Mouse (Mus musculus): ENCODE results near the gene Ss18l1. TPM values are rescaled to one million over a fixed set of nuclear protein-coding genes. Genes with fewer than 3 reads are reported as not detected.
A peak's percentile ranks its signal among the peaks of the same experiment; 100 is the strongest.

Ss18l1 gene
- polyA plus RNA-seq, 1 experiment from 2014 or later, result 4.3 TPM

- H3K4me1 ChIP-seq (ENCODE audit: control insufficient read depth, insufficient read depth, low read length), result peaks cover 6% of the 10 kb centered on the region
Measured at GRCm38 (mm10) chr2:180047980-180048635, 5.8 kb downstream of the Ss18l1 start.

GRCm38 (mm10) chr2:180050986-180051385 lies 8.7 kb downstream of the Ss18l1 start:
- Histone ChIP-seq H3K4me1 (ENCODE audit: control insufficient read depth, insufficient read depth, low read length) (no peaks in the 10 kb centered on the region), H3K4me3 (replicated peaks; ENCODE audit: low read length) (no peak overlapping the region), H3K27me3 (ENCODE audit: control insufficient read depth, insufficient read depth, low read length) (no peaks in the 10 kb centered on the region), H3K9me3 (replicated peaks; ENCODE audit: control insufficient read depth, low read length) (no peaks in the 10 kb centered on the region), H3K9ac (ENCODE audit: low read length) (no peak overlapping the region), H3K4me2 (ENCODE audit: low read depth, low read length) (no peak overlapping the region), H3K27ac (ENCODE audit: low read length) (no peak overlapping the region), H3K36me3 (ENCODE audit: control insufficient read depth, insufficient read depth, low read length) (no peaks in the 10 kb centered on the region; the same call in 1 of the 2 replicates)
- peak; percentile 76 for ATAC-seq (ENCODE audit: insufficient read depth, low FRiP score)
- WGBS, result 21% methylated on average over 5 of the region's 5 CpGs

More at GRCm38 (mm10) chr2:180047980-180048635, 5.8 kb downstream of the Ss18l1 start:
- Histone ChIP-seq H3K9me3 (replicated peaks; ENCODE audit: control insufficient read depth, low read length) (no peaks in the 10 kb centered on the region), H3K4me2 (ENCODE audit: low read depth, low read length) (no peak overlapping the region), H3K4me3 (replicated peaks; ENCODE audit: low read length) (no peak overlapping the region), H3K36me3 (ENCODE audit: control insufficient read depth, insufficient read depth, low read length) (no peaks in the 10 kb centered on the region), H3K27me3 (ENCODE audit: control insufficient read depth, insufficient read depth, low read length) (no peaks in the 10 kb centered on the region), H3K27ac (ENCODE audit: low read length) (no peak overlapping the region), H3K9ac (ENCODE audit: low read length) (no peak overlapping the region)
- ATAC-seq (ENCODE audit: insufficient read depth, low FRiP score), result no peak
- 92% methylated on average over 18 of the region's 18 CpGs for WGBS

- H3K4me2 ChIP-seq (ENCODE audit: low read depth, low read length), result no peak overlapping the region
- no peak overlapping the region for H3K4me3 ChIP-seq (replicated peaks; ENCODE audit: low read length)
- H3K9ac ChIP-seq (ENCODE audit: low read length), result no peak overlapping the region
- H3K36me3 ChIP-seq (ENCODE audit: control insufficient read depth, insufficient read depth, low read length), result no peaks in the 10 kb centered on the region; the same call in 1 of the 2 replicates
- H3K4me1 ChIP-seq (ENCODE audit: control insufficient read depth, insufficient read depth, low read length), result no peaks in the 10 kb centered on the region
- ATAC-seq (ENCODE audit: insufficient read depth, low FRiP score), result no peak
- H3K9me3 ChIP-seq (replicated peaks; ENCODE audit: control insufficient read depth, low read length), result no peaks in the 10 kb centered on the region
- H3K27me3 ChIP-seq (ENCODE audit: control insufficient read depth, insufficient read depth, low read length), result no peaks in the 10 kb centered on the region
- WGBS, result 89% methylated on average over 14 of the region's 14 CpGs
- H3K27ac ChIP-seq (ENCODE audit: low read length), result no peak overlapping the region
Measured at GRCm38 (mm10) chr2:180051986-180052733, 9.9 kb downstream of the Ss18l1 start.

- Histone ChIP-seq H3K27ac (ENCODE audit: low read length) (no peak overlapping the region), H3K36me3 (ENCODE audit: control insufficient read depth, insufficient read depth, low read length) (peaks cover 4% of the 10 kb centered on the region), H3K9ac (ENCODE audit: low read length) (no peak overlapping the region), H3K9me3 (replicated peaks; ENCODE audit: control insufficient read depth, low read length) (no peaks in the 10 kb centered on the region), H3K4me2 (ENCODE audit: low read depth, low read length) (no peak overlapping the region), H3K4me3 (replicated peaks; ENCODE audit: low read length) (no peak overlapping the region), H3K27me3 (ENCODE audit: control insufficient read depth, insufficient read depth, low read length) (no peaks in the 10 kb centered on the region), H3K4me1 (ENCODE audit: control insufficient read depth, insufficient read depth, low read length) (no peaks in the 10 kb centered on the region)
- 94% methylated on average over 9 of the region's 9 CpGs for WGBS
- no peak for ATAC-seq (ENCODE audit: insufficient read depth, low FRiP score)
Measured at GRCm38 (mm10) chr2:180053001-180053400, 10.7 kb downstream of the Ss18l1 start.

- H3K4me1 ChIP-seq (ENCODE audit: control insufficient read depth, insufficient read depth, low read length), result no peaks in the 10 kb centered on the region
- H3K9me3 ChIP-seq (replicated peaks; ENCODE audit: control insufficient read depth, low read length), result no peaks in the 10 kb centered on the region
- H3K27ac ChIP-seq (ENCODE audit: low read length), result no peak overlapping the region
- H3K4me2 ChIP-seq (ENCODE audit: low read depth, low read length), result no peak overlapping the region
- no peaks in the 10 kb centered on the region for H3K27me3 ChIP-seq (ENCODE audit: control insufficient read depth, insufficient read depth, low read length)
- no peak overlapping the region for H3K9ac ChIP-seq (ENCODE audit: low read length)
- peaks cover 4% of the 10 kb centered on the region; the same call in 1 of the 2 replicates for H3K36me3 ChIP-seq (ENCODE audit: control insufficient read depth, insufficient read depth, low read length)
- H3K4me3 ChIP-seq (replicated peaks; ENCODE audit: low read length), result no peak overlapping the region
- no peak for ATAC-seq (ENCODE audit: insufficient read depth, low FRiP score)
- 91% methylated on average over 11 of the region's 11 CpGs for WGBS
Measured at GRCm38 (mm10) chr2:180063338-180064131, 21.2 kb downstream of the Ss18l1 start.

GRCm38 (mm10) chr2:180069770-180070480 lies 27.6 kb downstream of the Ss18l1 start:
- no peaks in the 10 kb centered on the region for H3K9me3 ChIP-seq (replicated peaks; ENCODE audit: control insufficient read depth, low read length)
- no peaks in the 10 kb centered on the region for H3K27me3 ChIP-seq (ENCODE audit: control insufficient read depth, insufficient read depth, low read length)
- peak overlapping the region; percentile 70 for H3K4me3 ChIP-seq (replicated peaks; ENCODE audit: low read length)
- H3K4me1 ChIP-seq (ENCODE audit: control insufficient read depth, insufficient read depth, low read length), result peaks cover 11% of the 10 kb centered on the region
- peak overlapping the region; percentile 95 for H3K4me2 ChIP-seq (ENCODE audit: low read depth, low read length)
- WGBS, result 30% methylated on average over 20 of the region's 20 CpGs
- peaks cover 4% of the 10 kb centered on the region; the same call in 1 of the 2 replicates for H3K36me3 ChIP-seq (ENCODE audit: control insufficient read depth, insufficient read depth, low read length)
- peak overlapping the region; percentile 83 for H3K9ac ChIP-seq (ENCODE audit: low read length)
- peak overlapping the region; percentile 74; the same call in 1 of the 2 replicates for H3K27ac ChIP-seq (ENCODE audit: low read length)
- peak; percentile 62; the same call in 1 of the 2 replicates for ATAC-seq (ENCODE audit: insufficient read depth, low FRiP score)

- H3K9me3 ChIP-seq (replicated peaks; ENCODE audit: control insufficient read depth, low read length), result no peaks in the 10 kb centered on the region
- H3K27ac ChIP-seq (ENCODE audit: low read length), result peak within 1 kb of the TSS; percentile 74
- H3K4me3 ChIP-seq (replicated peaks; ENCODE audit: low read length), result peak within 1 kb of the TSS; percentile 70
- peak; percentile 97 for ATAC-seq (ENCODE audit: insufficient read depth, low FRiP score)
- 5% methylated on average over 58 of the region's 58 CpGs for WGBS
- H3K4me1 ChIP-seq (ENCODE audit: control insufficient read depth, insufficient read depth, low read length), result peaks cover 11% of the 10 kb centered on the region
- H3K27me3 ChIP-seq (ENCODE audit: control insufficient read depth, insufficient read depth, low read length), result no peaks in the 10 kb centered on the region
- peak within 1 kb of the TSS; percentile 95 for H3K4me2 ChIP-seq (ENCODE audit: low read depth, low read length)
- peaks cover 4% of the 10 kb centered on the region; the same call in 1 of the 2 replicates for H3K36me3 ChIP-seq (ENCODE audit: control insufficient read depth, insufficient read depth, low read length)
- peak within 1 kb of the TSS; percentile 83 for H3K9ac ChIP-seq (ENCODE audit: low read length)
Measured at GRCm38 (mm10) chr2:180070481-180071453, 28.5 kb downstream of the Ss18l1 start, which contains the start of gene Mtg2. Mtg2 (plus strand) TSS chr2:180070588.

- no peaks in the 10 kb centered on the region for H3K9me3 ChIP-seq (replicated peaks; ENCODE audit: control insufficient read depth, low read length)
- H3K27ac ChIP-seq (ENCODE audit: low read length), result no peak overlapping the region
- no peak overlapping the region for H3K4me3 ChIP-seq (replicated peaks; ENCODE audit: low read length)
- no peak overlapping the region for H3K4me2 ChIP-seq (ENCODE audit: low read depth, low read length)
- ATAC-seq (ENCODE audit: insufficient read depth, low FRiP score), result no peak
- peaks cover 11% of the 10 kb centered on the region for H3K4me1 ChIP-seq (ENCODE audit: control insufficient read depth, insufficient read depth, low read length)
- 79% methylated on average over 2 of the region's 2 CpGs for WGBS
- no peak overlapping the region for H3K9ac ChIP-seq (ENCODE audit: low read length)
- H3K27me3 ChIP-seq (ENCODE audit: control insufficient read depth, insufficient read depth, low read length), result no peaks in the 10 kb centered on the region
- H3K36me3 ChIP-seq (ENCODE audit: control insufficient read depth, insufficient read depth, low read length), result peaks cover 4% of the 10 kb centered on the region; the same call in 1 of the 2 replicates
Measured at GRCm38 (mm10) chr2:180071671-180072070, 29.4 kb downstream of the Ss18l1 start.
